26 mouse cellular contexts compared by ENCODE assay signal in genomic region chr3:21497011-21497410, GRCm38 (mm10).
DNase-seq lines count a peak whose midpoint lies in the region; ATAC-seq and TF ChIP-seq lines count a peak whose summit lies in the region.
"Had no signal": no experiment of that assay in that cellular context is flagged by ENCODE, and none has a peak within 500 bp of the region (broad histone marks: within the 10 kb centered on the region; RNA-seq: fewer than 3 reads in every experiment).

No protein-coding gene starts in this region.

- H3K27me3 ChIP-seq in heart, embryonic 11.5 days (ENCODE audit: control insufficient read depth, insufficient read depth, low read length) = no peaks in the 10 kb centered on the region
- no peaks in the 10 kb centered on the region for H3K27me3 ChIP-seq in heart, postnatal 0 days (ENCODE audit: control insufficient read depth, insufficient read depth, low read length)
- H3K27me3 ChIP-seq: embryonic facial prominence, embryonic 13.5 days; forebrain, embryonic 12.5 days; hindbrain, embryonic 13.5 days; kidney, embryonic 15.5 days; midbrain, embryonic 12.5 days had no signal

- 6% methylated on average over 1 of the region's 1 CpGs for WGBS in heart, embryonic 11.5 days (ENCODE audit: insufficient replicate concordance)
- WGBS in heart, postnatal 0 days = 5% methylated on average over 1 of the region's 1 CpGs

- H3K36me3 ChIP-seq in heart, embryonic 11.5 days (ENCODE audit: control insufficient read depth, insufficient read depth, low read length) = no peaks in the 10 kb centered on the region
- no peaks in the 10 kb centered on the region for H3K36me3 ChIP-seq in heart, postnatal 0 days (replicated peaks; ENCODE audit: control insufficient read depth, insufficient read depth, low read length)
- H3K36me3 ChIP-seq: embryonic facial prominence, embryonic 13.5 days; forebrain, embryonic 12.5 days; hindbrain, embryonic 13.5 days; kidney, embryonic 15.5 days; limb, embryonic 10.5 days; midbrain, embryonic 12.5 days had no signal

- TF ChIP-seq CTCF in heart, postnatal 0 days (IDR thresholded peaks at IDR 0.05; ENCODE audit: low read depth) = no peak; the same call in 1 of the 2 replicates

- no peak for ATAC-seq in heart, embryonic 11.5 days (replicated peaks; ENCODE audit: insufficient number of reproducible peaks, low FRiP score, low TSS enrichment)
- peak; percentile 82 for ATAC-seq in heart, postnatal 0 days (ENCODE audit: insufficient read depth, low read depth)
- ATAC-seq: activated CD4-positive, CD25-positive, alpha-beta regulatory T cell, adult 4 months; liver, postnatal 0 days had no signal

- no peak overlapping the region for H3K4me2 ChIP-seq in heart, embryonic 11.5 days
- no peak overlapping the region for H3K4me2 ChIP-seq in heart, postnatal 0 days (ENCODE audit: low read depth, low read length)
- H3K4me2 ChIP-seq: embryonic facial prominence, embryonic 13.5 days; forebrain, embryonic 12.5 days; hindbrain, embryonic 13.5 days; kidney, embryonic 15.5 days; liver, embryonic 11.5 days; midbrain, embryonic 12.5 days had no signal

- intact Hi-C loops in left cerebral cortex, postnatal 36 days (cut with DNase I) = loop anchor here (10.0 kb wide), 4 partner anchors 138 to 602 kb away; partner anchors contain the start of gene Tbl1xr1

- H3K9ac ChIP-seq in heart, embryonic 11.5 days (ENCODE audit: low read depth, low read length) = no peak overlapping the region
- H3K9ac ChIP-seq in heart, postnatal 0 days (replicated peaks; ENCODE audit: low read depth, low read length) = no peak overlapping the region
- H3K9ac ChIP-seq: embryonic facial prominence, embryonic 13.5 days; forebrain, embryonic 12.5 days; hindbrain, embryonic 13.5 days; kidney, embryonic 15.5 days; liver, postnatal 0 days; midbrain, embryonic 12.5 days had no signal

- H3K27ac ChIP-seq in heart, embryonic 11.5 days (ENCODE audit: low read depth, low read length) = no peak overlapping the region
- no peak overlapping the region; the same call in 1 of the 2 replicates for H3K27ac ChIP-seq in heart, postnatal 0 days (ENCODE audit: low read depth)
- H3K27ac ChIP-seq: embryonic facial prominence, embryonic 13.5 days; forebrain, embryonic 12.5 days; hindbrain, embryonic 13.5 days; kidney, embryonic 15.5 days; left cerebral cortex, adult 2 months; limb, embryonic 10.5 days; midbrain, embryonic 12.5 days had no signal

- no peak overlapping the region for H3K4me3 ChIP-seq in heart, embryonic 11.5 days (ENCODE audit: low read depth, low read length)
- H3K4me3 ChIP-seq in heart, postnatal 0 days (ENCODE audit: low read depth, low read length) = no peak overlapping the region
- H3K4me3 ChIP-seq: embryonic facial prominence, embryonic 13.5 days; erythroblast, embryonic 14.5 days; forebrain, embryonic 12.5 days; hindbrain, embryonic 13.5 days; kidney, embryonic 15.5 days; left cerebral cortex, adult 2 months; limb, embryonic 10.5 days; midbrain, embryonic 12.5 days had no signal

- TF ChIP-seq EP300 in heart, postnatal 0 days (IDR thresholded peaks at IDR 0.05; ENCODE audit: low read depth) = no peak

- no peaks in the 10 kb centered on the region for H3K9me3 ChIP-seq in heart, embryonic 11.5 days (replicated peaks; ENCODE audit: control insufficient read depth, low read length)
- no peaks in the 10 kb centered on the region for H3K9me3 ChIP-seq in heart, postnatal 0 days (replicated peaks; ENCODE audit: control insufficient read depth, low read length)
- H3K9me3 ChIP-seq: embryonic facial prominence, embryonic 13.5 days; forebrain, embryonic 12.5 days; hindbrain, embryonic 13.5 days; kidney, embryonic 15.5 days; limb, embryonic 10.5 days; midbrain, embryonic 12.5 days had no signal

- DNase-seq in heart, adult 11 months = peak; percentile 94
- peak; percentile 7 for DNase-seq in lung, postnatal 25 days (ENCODE audit: low spot score)
- DNase-seq in lung, adult 18-20 months = no peak
- peak; percentile 66 for DNase-seq in heart, postnatal 0 days (ENCODE audit: low spot score)
- no peak for DNase-seq in layer of hippocampus, adult 18-20 months (ENCODE audit: low spot score in 2 of 2)
- no peak for DNase-seq in spleen, postnatal 14 days (ENCODE audit: low spot score in 2 of 2)
- no peak for DNase-seq in left cerebral cortex, postnatal 36 days (ENCODE audit: low spot score in 2 of 2)
- DNase-seq: adrenal gland, postnatal 10 days; cerebellum, adult 2 months; cerebellum, postnatal 36 days; embryo, embryonic 11 days; kidney, adult 11 months; kidney, postnatal 4 days; layer of hippocampus, adult 9-11 months; liver, postnatal 0 days had no signal

- 0 out of 2 replicates have a peak, but pooled peaks cover 2% of the 10 kb centered on the region for H3K4me1 ChIP-seq in heart, embryonic 11.5 days (ENCODE audit: control insufficient read depth, insufficient read depth, low read length)
- H3K4me1 ChIP-seq in heart, postnatal 0 days (ENCODE audit: control insufficient read depth, insufficient read depth) = peaks cover 30% of the 10 kb centered on the region
- H3K4me1 ChIP-seq: kidney, embryonic 15.5 days had no signal

Comparison
In these comparisons a context has a peak if more than half of its experiments do, and no peak if none do; other contexts are left out.
1. DNase-seq: peak in heart, adult 11 months (single experiment), lung, postnatal 25 days (single experiment) and heart, postnatal 0 days (single experiment); none in lung, adult 18-20 months (0 of 2), layer of hippocampus, adult 18-20 months (0 of 2), spleen, postnatal 14 days (0 of 2) and left cerebral cortex, postnatal 36 days (0 of 2).